21 mouse cellular contexts compared by ENCODE assay signal in genomic region chr9:63465561-63465960, GRCm38 (mm10).
DNase-seq lines count a peak whose midpoint lies in the region; ATAC-seq lines count a peak whose summit lies in the region.
"Had no signal": no experiment of that assay in that cellular context is flagged by ENCODE, and none has a peak within 500 bp of the region (broad histone marks: within the 10 kb centered on the region; RNA-seq: fewer than 3 reads in every experiment).

No protein-coding gene starts in this region.

- no peaks in the 10 kb centered on the region for H3K4me1 ChIP-seq in embryonic facial prominence, embryonic 14.5 days (ENCODE audit: control insufficient read depth, insufficient read depth, low read length)
- H3K4me1 ChIP-seq in embryonic facial prominence, embryonic 10.5 days, result no peaks in the 10 kb centered on the region
- H3K4me1 ChIP-seq in hindbrain, embryonic 12.5 days, result no peaks in the 10 kb centered on the region
- H3K4me1 ChIP-seq: embryonic facial prominence, embryonic 12.5 days; forebrain, embryonic 13.5 days; heart, embryonic 13.5 days had no signal

- no peaks in the 10 kb centered on the region for H3K36me3 ChIP-seq in embryonic facial prominence, embryonic 14.5 days (ENCODE audit: control insufficient read depth, insufficient read depth, low read length)
- no peaks in the 10 kb centered on the region for H3K36me3 ChIP-seq in embryonic facial prominence, embryonic 10.5 days (replicated peaks)
- no peaks in the 10 kb centered on the region for H3K36me3 ChIP-seq in hindbrain, embryonic 12.5 days
- H3K36me3 ChIP-seq: embryonic facial prominence, embryonic 12.5 days; G1E; heart, embryonic 13.5 days had no signal

- no peak overlapping the region for H3K9ac ChIP-seq in embryonic facial prominence, embryonic 14.5 days (ENCODE audit: low read depth, low read length)
- H3K9ac ChIP-seq in hindbrain, embryonic 12.5 days, result no peak overlapping the region
- H3K9ac ChIP-seq: embryonic facial prominence, embryonic 12.5 days; forebrain, embryonic 13.5 days; forebrain, postnatal 0 days; heart, embryonic 13.5 days had no signal

- no peak overlapping the region for H3K4me2 ChIP-seq in embryonic facial prominence, embryonic 14.5 days (ENCODE audit: low read depth, low read length)
- H3K4me2 ChIP-seq in hindbrain, embryonic 12.5 days (replicated peaks), result no peak overlapping the region
- H3K4me2 ChIP-seq: embryonic facial prominence, embryonic 12.5 days; forebrain, embryonic 13.5 days; heart, embryonic 13.5 days had no signal

- no peaks in the 10 kb centered on the region for H3K9me3 ChIP-seq in embryonic facial prominence, embryonic 14.5 days (ENCODE audit: control insufficient read depth, low read length)
- H3K9me3 ChIP-seq in embryonic facial prominence, embryonic 10.5 days, result no peaks in the 10 kb centered on the region
- no peaks in the 10 kb centered on the region for H3K9me3 ChIP-seq in hindbrain, embryonic 12.5 days (replicated peaks)
- H3K9me3 ChIP-seq: embryonic facial prominence, embryonic 12.5 days; forebrain, embryonic 13.5 days; G1E; heart, embryonic 13.5 days had no signal

- ATAC-seq in embryonic facial prominence, embryonic 14.5 days (ENCODE audit: low read depth), result no peak
- ATAC-seq in hindbrain, embryonic 12.5 days (ENCODE audit: low FRiP score), result no peak
- ATAC-seq: CD4-positive, CD25-positive, alpha-beta regulatory T cell, adult 4 months; forebrain, embryonic 13.5 days; forebrain, postnatal 0 days had no signal

- no peak overlapping the region for H3K4me3 ChIP-seq in embryonic facial prominence, embryonic 14.5 days (ENCODE audit: low read depth, low read length)
- H3K4me3 ChIP-seq in embryonic facial prominence, embryonic 10.5 days, result no peak overlapping the region
- H3K4me3 ChIP-seq in hindbrain, embryonic 12.5 days, result no peak overlapping the region
- H3K4me3 ChIP-seq: embryonic facial prominence, embryonic 12.5 days; forebrain, embryonic 13.5 days; heart, embryonic 13.5 days had no signal

- no peaks in the 10 kb centered on the region for H3K27me3 ChIP-seq in embryonic facial prominence, embryonic 14.5 days (replicated peaks; ENCODE audit: control insufficient read depth, insufficient read depth, low read length)
- no peaks in the 10 kb centered on the region for H3K27me3 ChIP-seq in embryonic facial prominence, embryonic 10.5 days (replicated peaks; ENCODE audit: low read depth, poor library complexity, severe bottlenecking)
- no peaks in the 10 kb centered on the region for H3K27me3 ChIP-seq in hindbrain, embryonic 12.5 days
- H3K27me3 ChIP-seq: embryonic facial prominence, embryonic 12.5 days; heart, embryonic 13.5 days had no signal

- H3K27ac ChIP-seq in embryonic facial prominence, embryonic 14.5 days (replicated peaks; ENCODE audit: low read depth, low read length), result no peak overlapping the region
- H3K27ac ChIP-seq in embryonic facial prominence, embryonic 10.5 days (replicated peaks), result no peak overlapping the region
- no peak overlapping the region for H3K27ac ChIP-seq in hindbrain, embryonic 12.5 days
- H3K27ac ChIP-seq: embryonic facial prominence, embryonic 12.5 days; forebrain, embryonic 13.5 days; heart, embryonic 13.5 days had no signal

- intact Hi-C loops in gastrocnemius, postnatal 14 days (cut with DNase I; ENCODE audit: low total_unique reads), result loop anchor here (10.0 kb wide), 1 partner anchor 369 kb away; no protein-coding TSS in a partner anchor

- peak; percentile 19 for DNase-seq in embryonic facial prominence, embryonic 14.5 days (ENCODE audit: low spot score)
- DNase-seq in embryonic facial prominence, embryonic 10.5 days (ENCODE audit: low spot score), result no peak
- peak; percentile 34 for DNase-seq in urinary bladder, postnatal 14 days (ENCODE audit: low spot score)
- DNase-seq in urinary bladder, adult 2 months (ENCODE audit: low spot score), result no peak
- DNase-seq in large intestine, adult 2 months (ENCODE audit: low read depth, low spot score), result peak; percentile 43
- no peak for DNase-seq in gastrocnemius, postnatal 14 days
- DNase-seq: adrenal gland, postnatal 10 days; B cell, adult 2 months; cerebellum, adult 11 months; cerebellum, adult 8-10 months; cerebellum, postnatal 14 days; embryo, embryonic 11 days; forebrain, postnatal 0 days; gastrocnemius, postnatal 25 days; heart, postnatal 36 days had no signal

- 73% methylated on average over 3 of the region's 3 CpGs for WGBS in embryonic facial prominence, embryonic 14.5 days
- 88% methylated on average over 3 of the region's 3 CpGs for WGBS in embryonic facial prominence, embryonic 10.5 days
- 38% methylated on average over 3 of the region's 3 CpGs for WGBS in large intestine, adult 2 months
- 93% methylated on average over 3 of the region's 3 CpGs for WGBS in hindbrain, embryonic 12.5 days

Comparison
In these comparisons a context has a peak if more than half of its experiments do, and no peak if none do; other contexts are left out.
1. DNase-seq: peak in embryonic facial prominence, embryonic 14.5 days (single experiment), urinary bladder, postnatal 14 days (single experiment) and large intestine, adult 2 months (single experiment); none in embryonic facial prominence, embryonic 10.5 days (single experiment), urinary bladder, adult 2 months (single experiment) and gastrocnemius, postnatal 14 days (single experiment).